Mouse (Mus musculus) MEL (cell line): ENCODE results near the gene Aldh16a1. TPM values are rescaled to one million over a fixed set of nuclear protein-coding genes. Genes with fewer than 3 reads are reported as not detected.
A peak's percentile ranks its signal among the peaks of the same experiment; 100 is the strongest.

ENCODE experiments used
- DNase-seq: peaks from one replicate; pipeline ENCODE4 v3.0.0; 2011; ENCODE audit warnings: low read depth, low spot score
- H3K27ac ChIP-seq: 2 replicates; pipeline ENCODE4 v1.5.1; 2012; ENCODE audit warnings: low read depth, mild to moderate bottlenecking, control low read depth, low read length, moderate library complexity; ENCODE audit not compliant: control insufficient read depth
- H3K27me3 ChIP-seq, 2 experiments: fragments of 150-350 bp in 1 of 2; sonication (generic) in 1 of 2; 2 replicates each; pipeline ENCODE4 v1.6.1; 2012; ENCODE audit warnings: low read length in 2 of 2, mild to moderate bottlenecking in 2 of 2, improper control_type of control experiment in 1 of 2, moderate library complexity in 1 of 2; ENCODE audit not compliant: insufficient read depth in 2 of 2, control insufficient read depth in 1 of 2
- H3K36me3 ChIP-seq, 2 experiments: 2 replicates each; pipeline ENCODE4 v1.6.1; 2012 to 2014; ENCODE audit warnings: low read length in 2 of 2, improper control_type of control experiment in 1 of 2, inconsistent platforms in 1 of 2, mild to moderate bottlenecking in 1 of 2; ENCODE audit not compliant: insufficient read depth in 2 of 2, control insufficient read depth in 1 of 2
- H3K4me1 ChIP-seq, 2 experiments: fragments of 150-350 bp in 1 of 2; sonication (generic) in 1 of 2; 2 replicates each; pipeline ENCODE4 v1.6.1; 2012; ENCODE audit warnings: low read length in 2 of 2, improper control_type of control experiment in 1 of 2, mild to moderate bottlenecking in 1 of 2; ENCODE audit not compliant: insufficient read depth in 2 of 2, control insufficient read depth in 1 of 2
- H3K4me3 ChIP-seq, 2 experiments: fragments of 150-350 bp in 1 of 2; sonication (generic) in 1 of 2; 2 replicates each; pipeline ENCODE4 v1.5.1; 2012; ENCODE audit warnings: low read depth in 2 of 2, low read length in 2 of 2, mild to moderate bottlenecking in 2 of 2, moderate library complexity in 2 of 2, control low read depth in 1 of 2, improper control_type of control experiment in 1 of 2; ENCODE audit not compliant: control insufficient read depth in 1 of 2, insufficient read depth in 1 of 2
- H3K79me2 ChIP-seq: 2 replicates; pipeline ENCODE4 v1.6.1; 2012; ENCODE audit warnings: mild to moderate bottlenecking, low read length, moderate library complexity; ENCODE audit not compliant: control insufficient read depth, poor library complexity, insufficient read depth
- H3K9ac ChIP-seq: 2 replicates; pipeline ENCODE4 v1.6.1; 2012; ENCODE audit warnings: low read depth, mild to moderate bottlenecking, control low read depth, low read length, moderate library complexity; ENCODE audit not compliant: control insufficient read depth, poor library complexity, severe bottlenecking
- H3K9me3 ChIP-seq: fragments of 150-350 bp; sonication (generic); replicated peaks from 2 replicates; pipeline ENCODE4 v1.6.1; 2012; ENCODE audit warnings: mild to moderate bottlenecking, low read length, improper control_type of control experiment, moderate library complexity; ENCODE audit not compliant: insufficient read depth
- BHLHE40 ChIP-seq: IDR thresholded peaks from 2 replicates; pipeline ENCODE4 v1.6.1; 2012; ENCODE audit warnings: low read depth, mild to moderate bottlenecking, inconsistent platforms, low read length, improper control_type of control experiment, borderline replicate concordance
- CTCF ChIP-seq, 3 experiments: IDR thresholded peaks in 2 of 3; conservative IDR thresholded peaks in 1 of 3; 2 replicates each; pipeline ENCODE4 v1.5.1; 2011 to 2012; ENCODE audit warnings: low read length in 3 of 3, low read depth in 2 of 3, mild to moderate bottlenecking in 2 of 3, improper control_type of control experiment in 1 of 3, inconsistent platforms in 1 of 3, mixed read lengths in 1 of 3, moderate library complexity in 1 of 3; ENCODE audit not compliant: control insufficient read depth in 1 of 3, insufficient read depth in 1 of 3, poor library complexity in 1 of 3, severe bottlenecking in 1 of 3
- ETS1 ChIP-seq: IDR thresholded peaks from 2 replicates; pipeline ENCODE4 v1.6.1; 2012; ENCODE audit warnings: low read depth, mild to moderate bottlenecking, inconsistent platforms, low read length, improper control_type of control experiment, moderate library complexity
- HCFC1 ChIP-seq: IDR thresholded peaks from 2 replicates; pipeline ENCODE4 v1.6.1; 2012; ENCODE audit warnings: low read depth, mild to moderate bottlenecking, inconsistent platforms, low read length, improper control_type of control experiment, moderate library complexity
- KAT2A ChIP-seq: conservative IDR thresholded peaks from 2 replicates; pipeline ENCODE4 v1.6.1; 2012; ENCODE audit warnings: low read depth, low read length, improper control_type of control experiment, inconsistent platforms
- MAFK ChIP-seq: IDR thresholded peaks from 2 replicates; pipeline ENCODE4 v1.6.1; 2011; ENCODE audit warnings: low read depth, mild to moderate bottlenecking, low read length, improper control_type of control experiment, borderline replicate concordance
- MAX ChIP-seq: IDR thresholded peaks from 2 replicates; pipeline ENCODE4 v1.6.1; 2011; ENCODE audit warnings: low read length, improper control_type of control experiment
- MAZ ChIP-seq: IDR thresholded peaks from 2 replicates; pipeline ENCODE4 v1.6.1; 2012; ENCODE audit warnings: low read depth, mild to moderate bottlenecking, inconsistent platforms, low read length, improper control_type of control experiment
- MXI1 ChIP-seq: IDR thresholded peaks from 2 replicates; pipeline ENCODE4 v1.6.1; 2011; ENCODE audit warnings: mild to moderate bottlenecking, low read depth, low read length, improper control_type of control experiment
- POLR2AphosphoS2 ChIP-seq: IDR thresholded peaks from 2 replicates; pipeline ENCODE4 v1.6.1; 2011; ENCODE audit warnings: low read length, improper control_type of control experiment
- RAD21 ChIP-seq: IDR thresholded peaks from 2 replicates; pipeline ENCODE4 v1.6.1; 2011; ENCODE audit warnings: mild to moderate bottlenecking, low read depth, low read length, improper control_type of control experiment
- SIN3A ChIP-seq: IDR thresholded peaks from 2 replicates; pipeline ENCODE4 v1.6.1; 2012; ENCODE audit warnings: low read length, improper control_type of control experiment, inconsistent platforms
- SMC3 ChIP-seq: IDR thresholded peaks from 2 replicates; pipeline ENCODE4 v1.6.1; 2011; ENCODE audit warnings: low read depth, low read length, improper control_type of control experiment
- TAL1 ChIP-seq: IDR thresholded peaks from 2 replicates; pipeline ENCODE4 v1.6.1; 2012; ENCODE audit warnings: mild to moderate bottlenecking, inconsistent platforms, low read length, moderate library complexity, mixed read lengths
- TBP ChIP-seq: IDR thresholded peaks from 2 replicates; pipeline ENCODE4 v1.8.0; 2011; ENCODE audit warnings: low read depth, low read length, improper control_type of control experiment
- TCF12 ChIP-seq: IDR thresholded peaks from 2 replicates; pipeline ENCODE4 v1.6.1; 2014; ENCODE audit warnings: low read depth, mild to moderate bottlenecking, inconsistent platforms, low read length, improper control_type of control experiment, moderate library complexity
- USF1 ChIP-seq: IDR thresholded peaks from 2 replicates; pipeline ENCODE4 v1.6.1; 2014; ENCODE audit warnings: low read depth, mild to moderate bottlenecking, inconsistent platforms, low read length, improper control_type of control experiment, moderate library complexity
- USF2 ChIP-seq, 2 experiments: IDR thresholded peaks; 2 replicates each; pipeline ENCODE4 v1.6.1; 2011 to 2012; ENCODE audit warnings: improper control_type of control experiment in 2 of 2, low read length in 2 of 2, borderline replicate concordance in 1 of 2, inconsistent platforms in 1 of 2, low read depth in 1 of 2, mild to moderate bottlenecking in 1 of 2; ENCODE audit not compliant: insufficient read depth in 1 of 2
- ZC3H11A ChIP-seq: IDR thresholded peaks from 2 replicates; pipeline ENCODE4 v1.6.1; 2012; ENCODE audit warnings: low read depth, mild to moderate bottlenecking, inconsistent platforms, low read length, improper control_type of control experiment
- ZNF384 ChIP-seq: IDR thresholded peaks from 2 replicates; pipeline ENCODE4 v1.6.1; 2012; ENCODE audit warnings: low read depth, mild to moderate bottlenecking, inconsistent platforms, low read length, improper control_type of control experiment
- polyA plus RNA-seq, 2 experiments: library from polyadenylated mRNA; stranded (reverse) in 1 of 2; unstranded in 1 of 2; fragments of >175 nt in 1 of 2; fragments of >200 nt in 1 of 2; gene quantifications; 2 replicates each; pipeline versions ENCODE4 v1.2.1 to v1.2.4; 2012; ENCODE audit warnings: low replicate concordance in 2 of 2, low read depth in 1 of 2; ENCODE audit not compliant: insufficient read length in 2 of 2, insufficient read depth in 1 of 2, missing spikeins in 1 of 2
- total RNA-seq: library from RNA; depleted of rRNA; stranded (reverse); fragments of 300-350 nt; gene quantifications from 2 replicates; pipeline ENCODE4 v1.2.3, GENCODE M21; 2012

Aldh16a1 gene
- total and polyA plus RNA-seq, 3 experiments, result 33.9 to 61.6 TPM; not detected in 1

- no peaks in the 10 kb centered on the region for H3K36me3 ChIP-seq
- no peaks in the 10 kb centered on the region for H3K9me3 ChIP-seq
- no peak overlapping the region for H3K9ac ChIP-seq
- H3K27me3 ChIP-seq, result no peaks in the 10 kb centered on the region
- no peak overlapping the region for H3K4me3 ChIP-seq
- H3K79me2 ChIP-seq, result no peaks in the 10 kb centered on the region
- TF ChIP-seq SMC3 (peak; percentile 70), KAT2A (no peak), RAD21 (peak; percentile 29), SIN3A (0 out of 2 replicates have a peak, but pooled peaks have one; percentile 26), HCFC1 (no peak), ZNF384 (0 out of 2 replicates have a peak, but pooled peaks have one; percentile 7), CTCF (IDR thresholded peaks at IDR 0.05 in 2 of 3, conservative IDR thresholded peaks at IDR 0.05 in 1 of 3; ENCODE audit: control insufficient read depth in 1 of 3, insufficient read depth in 1 of 3, low read depth in 2 of 3, low read length in 3 of 3, poor library complexity in 1 of 3, severe bottlenecking in 1 of 3) (peak; percentile 69 to 78 (median 70)), ZC3H11A (peak; percentile 23; the same call in 1 of the 2 replicates)
- TF ChIP-seq, all 39 proteins: peak for 6
- H3K4me1 ChIP-seq, result no peaks in the 10 kb centered on the region
- no peak overlapping the region for H3K27ac ChIP-seq
- DNase-seq, result peak; percentile 68
Observed at GRCm38 (mm10) chr7:45172974-45173373, 18.6 kb upstream of the Aldh16a1 start.

- no peak for DNase-seq
- no peak overlapping the region for H3K27ac ChIP-seq
- H3K79me2 ChIP-seq, result no peaks in the 10 kb centered on the region
- H3K27me3 ChIP-seq, result peaks cover 4% of the 10 kb centered on the region in 2 experiments
- no peak overlapping the region for H3K9ac ChIP-seq
- TF ChIP-seq MAX, result no peak
- TF ChIP-seq MAFK, result no peak
- TF ChIP-seq MXI1, result no peak
- TF ChIP-seq USF2 (IDR thresholded peaks at IDR 0.05; ENCODE audit: borderline replicate concordance in 1 of 2, insufficient read depth in 1 of 2, low read depth in 1 of 2, low read length in 2 of 2), result no peak
- TF ChIP-seq MAZ, result no peak
- no peak for TF ChIP-seq POLR2AphosphoS2
- no peak for TF ChIP-seq BHLHE40
- TF ChIP-seq TCF12, result no peak
- TF ChIP-seq TBP, result no peak
- no peak for TF ChIP-seq TAL1
- TF ChIP-seq ZNF384, result no peak
- TF ChIP-seq USF1, result no peak
- TF ChIP-seq KAT2A, result no peak
- TF ChIP-seq ETS1, result no peak
- no peaks in the 10 kb centered on the region for H3K36me3 ChIP-seq
- H3K4me3 ChIP-seq, result no peak overlapping the region
- no peaks in the 10 kb centered on the region for H3K9me3 ChIP-seq
- no peaks in the 10 kb centered on the region for H3K4me1 ChIP-seq
Observed at GRCm38 (mm10) chr7:45169495-45169894, 15.1 kb upstream of the Aldh16a1 start.
